Mouse (Mus musculus) adipocyte (in vitro differentiated cells): ENCODE measurements at regions not wholly inside any gene's neighbourhood (a gene's known extent, or its start where the extent isn't known, plus 50 kb on each side); places are given as distances from the start of the nearest gene placed in this dataset.
"Not testable (repeated sequence)": the region's sequence is repeated elsewhere in the genome, so short reads cannot be mapped to it uniquely, and the experiment has no call there.

Source experiments
- DNase-seq: peaks from one replicate; pipeline ENCODE4 v3.0.0-alpha.2; 2016; ENCODE audit warnings: low spot score

DNA sequence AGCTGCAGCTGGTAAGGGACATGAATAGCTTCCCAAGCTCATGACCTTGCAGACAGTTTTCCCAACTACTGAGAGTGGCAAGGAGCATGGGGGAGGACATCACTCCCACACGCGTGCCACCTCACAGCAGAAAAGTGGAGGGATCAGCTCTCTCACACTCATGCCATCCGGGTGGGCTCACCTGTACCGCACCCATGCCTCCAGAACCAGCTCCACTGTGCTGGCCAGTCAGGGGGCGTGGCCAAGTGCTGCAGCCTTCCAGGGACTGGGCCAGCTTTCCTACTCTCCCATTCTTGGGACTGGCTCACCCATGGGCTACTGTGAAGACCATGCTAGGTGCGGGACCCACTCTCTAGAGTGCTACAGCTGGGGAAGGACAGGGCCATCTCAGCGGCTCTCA, 88.4 kb upstream of the Klf13 start:
- DNase-seq = no peak

DNA sequence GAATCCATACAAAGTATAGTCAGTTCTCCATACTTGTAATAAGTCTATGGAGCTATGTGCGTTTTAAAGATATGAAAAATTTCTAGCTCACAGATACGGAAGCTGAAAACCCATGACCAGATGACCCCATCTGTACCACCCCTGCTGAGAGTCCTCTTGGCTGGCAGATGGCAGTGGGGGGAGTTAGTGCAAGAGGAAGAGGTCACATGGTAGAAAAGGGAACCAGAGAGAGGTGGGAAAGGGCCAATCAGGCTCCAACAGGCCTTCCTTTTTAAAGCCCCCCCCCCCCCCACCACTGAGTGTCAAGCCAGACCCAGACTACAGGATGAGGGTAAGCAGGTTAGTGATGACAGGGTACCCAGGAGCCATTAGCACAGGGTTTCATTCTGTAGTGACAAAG, 86.4 kb upstream of the Klf13 start:
- DNase-seq = no peak

DNA sequence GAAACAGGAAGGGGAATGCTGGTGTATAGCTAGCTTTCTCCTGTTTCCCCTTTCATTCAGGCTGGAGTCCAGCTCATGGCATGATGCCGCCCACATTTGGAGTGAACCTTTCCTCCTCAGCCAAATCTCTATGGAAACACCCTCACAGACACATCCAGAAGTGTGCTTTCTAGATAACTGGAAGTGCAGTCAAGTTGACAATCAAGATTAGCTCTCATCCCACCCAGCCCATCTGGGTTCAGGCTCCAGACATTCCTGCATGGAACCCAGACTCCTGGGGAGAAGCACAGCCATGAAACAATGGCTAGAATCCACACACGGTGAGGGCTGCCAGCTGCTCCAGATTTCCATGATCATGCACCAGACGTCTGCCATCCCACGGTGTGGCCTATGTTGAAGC, 85.5 kb upstream of the Klf13 start:
- DNase-seq = no peak

DNA sequence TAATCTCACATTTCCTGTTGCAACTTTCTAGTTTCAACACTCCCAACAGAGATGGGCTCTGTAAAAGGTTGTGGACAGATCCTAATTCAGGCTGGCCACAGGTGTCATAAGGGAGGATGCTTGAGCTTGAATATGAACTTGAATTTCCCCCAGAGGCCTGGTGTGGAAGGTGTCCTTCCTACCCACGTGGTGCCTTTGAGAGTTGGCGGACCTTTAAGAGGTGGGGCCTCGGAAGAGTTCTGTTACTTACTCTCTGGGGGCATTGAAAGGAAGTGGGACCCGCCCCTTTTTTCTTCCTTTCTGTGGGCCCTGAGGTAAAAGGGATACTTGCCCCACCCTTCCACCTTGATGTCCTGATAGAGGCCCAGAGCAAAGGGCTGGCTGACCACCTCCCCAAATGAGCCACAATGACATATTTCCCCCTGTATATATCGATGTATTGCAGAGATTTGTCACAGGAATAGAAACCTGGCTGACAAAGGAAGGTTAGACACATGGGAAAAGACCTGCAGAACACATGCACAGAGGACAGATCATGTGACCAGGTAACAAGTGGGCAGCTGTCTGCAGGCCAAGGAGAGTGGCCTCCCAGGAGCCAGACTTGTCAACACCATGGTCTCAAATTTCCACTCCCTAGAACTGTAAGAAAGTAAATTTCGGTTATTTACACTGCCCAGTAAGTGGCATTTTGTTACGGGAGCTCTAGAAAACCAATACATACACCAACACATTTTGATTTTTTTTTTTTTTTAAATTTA, 84.2 kb upstream of the Klf13 start:
- DNase-seq = no peak

DNA sequence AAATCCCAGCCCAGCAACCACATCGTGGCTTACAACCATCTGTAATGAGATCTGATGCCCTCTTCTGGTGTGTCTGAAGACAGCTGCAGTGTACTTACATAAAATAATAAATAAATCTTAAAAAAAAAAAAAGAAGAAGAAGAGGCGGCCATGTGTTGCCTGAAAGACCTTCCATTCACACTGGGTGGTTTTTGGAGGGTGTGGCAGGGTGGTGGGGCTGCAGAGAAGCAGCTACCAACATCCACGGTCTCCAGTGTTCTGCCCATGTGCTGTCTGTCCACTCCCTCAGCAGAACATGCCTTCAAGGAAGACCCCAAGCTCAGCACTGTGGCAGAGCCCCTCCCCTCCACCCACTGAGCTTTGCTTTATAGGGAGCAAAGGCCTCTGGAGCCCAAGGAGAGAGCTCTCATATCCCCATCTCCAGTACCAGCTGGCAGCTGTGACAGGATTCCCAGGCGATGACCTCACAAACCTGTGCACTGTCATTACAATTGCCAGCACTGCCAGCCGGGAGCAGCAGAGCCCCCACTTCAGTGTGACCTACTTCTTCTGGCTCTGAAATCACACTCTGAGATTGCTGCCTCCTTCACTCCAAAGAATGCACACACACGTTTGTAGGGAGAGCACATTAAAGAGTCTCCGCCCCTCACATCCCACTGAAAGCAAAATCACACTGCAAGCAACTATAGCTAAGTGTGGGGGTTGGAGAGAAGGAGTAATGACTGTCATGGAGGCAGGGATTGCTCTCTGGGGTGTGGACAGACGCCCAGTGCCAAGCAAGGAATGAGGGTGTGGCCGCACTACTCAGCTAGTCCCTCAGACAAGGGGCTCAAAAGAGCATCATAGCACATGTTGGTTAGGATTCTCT, 82.8 kb upstream of the Klf13 start:
- no peak for DNase-seq

DNA sequence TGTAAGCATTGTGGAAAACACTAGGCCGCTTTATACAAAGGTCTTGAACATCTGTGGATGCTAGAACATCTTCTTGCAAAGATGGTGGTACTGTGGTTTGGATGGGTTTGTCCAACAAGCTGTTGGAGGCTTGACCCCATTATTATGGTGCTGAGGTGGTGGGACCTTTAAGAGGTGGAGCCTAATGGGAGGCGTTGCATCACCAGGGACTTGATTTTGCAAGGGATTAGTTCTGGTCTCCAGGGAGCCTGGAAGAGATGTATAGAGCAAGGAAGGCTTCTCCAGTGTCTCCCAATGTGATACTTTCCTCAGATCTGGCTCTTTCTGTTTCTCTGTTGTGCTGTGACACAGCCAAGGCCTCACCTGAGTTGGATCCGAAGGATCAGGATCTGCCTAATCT, 79.4 kb upstream of the Klf13 start:
- DNase-seq = no peak

DNA sequence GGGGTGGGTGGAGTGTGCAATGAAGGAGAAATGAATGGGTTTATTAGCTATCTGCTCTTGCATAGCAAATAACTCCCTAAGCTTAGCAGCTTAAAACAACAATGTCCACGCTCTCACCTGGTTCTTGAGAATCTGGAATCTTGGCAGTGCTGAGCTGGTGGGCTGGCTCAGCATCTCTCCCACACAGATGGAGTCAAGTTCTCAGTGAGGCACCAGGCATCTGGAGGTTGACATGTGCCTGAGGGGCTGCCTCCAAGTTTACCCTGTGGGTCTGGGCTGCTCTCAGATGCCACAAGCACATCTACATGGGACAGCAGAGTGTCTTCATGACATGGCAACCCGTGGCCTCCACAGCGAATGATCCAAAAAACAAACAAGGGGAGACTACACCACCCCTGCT, 78.2 kb upstream of the Klf13 start:
- DNase-seq = no peak

DNA sequence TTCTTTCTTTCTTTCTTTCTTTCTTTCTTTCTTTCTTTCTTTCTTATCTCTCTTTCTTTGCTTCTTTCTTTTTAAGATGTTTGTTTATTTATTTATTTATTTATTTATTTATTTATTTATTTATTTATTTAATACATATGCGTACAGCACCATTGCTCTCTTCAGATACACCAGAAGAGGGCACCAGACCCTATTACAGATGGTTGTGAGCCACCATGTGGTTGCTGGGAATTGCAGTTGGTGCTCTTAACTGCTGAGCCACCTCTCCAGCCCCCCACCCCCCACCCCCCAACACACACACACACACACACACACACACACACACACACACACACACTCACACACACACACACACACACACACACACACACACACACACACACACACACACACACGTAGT, 76.4 kb upstream of the Klf13 start:
- not testable (repeated sequence) for DNase-seq

DNA sequence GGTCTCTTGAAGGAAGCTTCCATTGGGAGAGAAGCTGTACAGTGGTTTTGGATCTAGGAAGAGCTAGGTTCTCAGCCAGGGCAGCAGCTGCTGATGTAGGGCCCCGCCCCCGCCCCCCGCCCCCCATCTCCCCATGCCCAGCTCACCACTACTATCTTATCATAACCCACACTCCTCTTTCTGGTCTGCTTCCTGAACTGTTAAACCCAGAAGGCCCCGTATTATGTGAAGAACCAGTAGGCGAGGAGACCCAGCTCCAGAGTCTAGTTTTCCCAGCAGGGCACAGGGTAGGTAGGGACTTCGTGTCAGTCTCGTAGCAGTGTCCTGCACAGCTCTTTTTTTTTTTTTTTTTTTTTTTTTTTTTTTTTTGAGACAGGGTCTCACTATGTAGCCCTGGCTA, 75.5 kb upstream of the Klf13 start:
- no peak for DNase-seq

DNA sequence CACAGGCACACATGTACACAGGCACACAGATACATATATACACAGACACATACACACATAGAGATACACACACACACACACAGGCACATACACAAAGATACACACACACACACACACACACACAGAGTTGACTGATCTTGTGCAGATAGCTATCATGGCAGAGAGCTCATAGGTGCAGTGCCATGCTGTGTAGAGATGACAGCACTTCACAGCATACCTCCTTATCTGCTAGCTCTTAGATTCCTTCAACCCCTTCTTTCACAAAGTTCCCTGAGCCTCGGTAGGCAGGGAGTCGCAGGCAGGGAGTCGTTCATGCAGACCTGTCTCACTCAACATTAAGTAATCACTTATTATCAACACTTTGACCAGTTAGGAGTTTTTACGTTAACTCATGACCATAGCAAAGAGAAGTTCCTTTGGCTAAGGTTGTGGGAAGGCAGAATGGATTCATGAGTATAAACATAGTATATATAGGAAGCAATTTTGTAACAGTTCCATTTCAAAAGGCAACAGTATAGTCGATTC, 74.4 kb upstream of the Klf13 start:
- no peak for DNase-seq

DNA sequence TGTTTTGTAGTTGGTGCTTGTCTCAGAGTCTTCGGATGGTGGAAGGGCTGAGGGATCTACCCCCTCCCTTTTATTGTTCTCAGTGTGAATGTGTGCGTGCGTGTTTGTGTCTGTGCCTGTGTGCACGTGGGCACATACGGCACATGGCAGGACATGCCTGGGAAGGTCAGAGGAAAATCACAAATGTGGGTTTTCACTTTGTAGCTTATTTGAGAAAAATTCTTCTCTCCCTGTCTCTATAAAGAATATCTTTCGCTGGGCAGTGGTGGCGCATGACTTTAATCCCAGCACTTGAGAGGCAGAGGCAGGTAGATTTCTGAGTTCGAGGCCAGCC, 73.5 kb upstream of the Klf13 start:
- no peak for DNase-seq

DNA sequence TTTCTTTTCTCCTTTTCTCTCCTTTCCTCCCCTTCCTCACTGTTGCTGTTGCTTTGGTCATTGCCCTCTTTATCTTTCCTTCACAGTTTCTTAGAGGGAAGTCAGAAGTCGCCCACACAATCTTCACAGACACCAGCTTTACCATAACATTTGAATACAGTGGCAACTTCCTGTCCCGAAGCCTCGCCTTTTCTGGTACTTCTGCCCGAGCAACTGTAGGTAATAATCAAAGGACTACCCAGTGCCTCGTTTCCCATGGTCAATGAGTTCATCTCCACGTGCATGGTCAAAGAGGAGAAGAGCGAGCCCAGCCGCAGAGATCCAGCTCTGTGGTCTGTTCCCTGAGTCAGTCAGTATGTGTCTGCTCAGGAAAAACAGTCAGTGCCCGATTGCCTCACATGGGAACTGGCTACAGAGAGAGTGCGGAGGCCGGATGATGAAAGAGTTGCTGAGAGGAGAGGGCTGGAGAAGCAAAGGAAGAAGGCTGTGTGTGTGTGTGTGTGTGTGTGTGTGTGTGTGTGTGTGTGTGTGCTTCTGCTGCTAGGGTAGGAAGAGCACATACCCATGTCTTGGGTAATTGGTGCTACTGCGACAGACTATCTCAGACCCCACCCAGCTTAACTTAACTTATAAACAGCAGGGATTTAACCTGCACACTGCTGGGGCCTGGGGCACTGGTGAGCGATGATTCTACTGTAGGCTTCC, 73.0 kb upstream of the Klf13 start:
- DNase-seq = peak; percentile 50

DNA sequence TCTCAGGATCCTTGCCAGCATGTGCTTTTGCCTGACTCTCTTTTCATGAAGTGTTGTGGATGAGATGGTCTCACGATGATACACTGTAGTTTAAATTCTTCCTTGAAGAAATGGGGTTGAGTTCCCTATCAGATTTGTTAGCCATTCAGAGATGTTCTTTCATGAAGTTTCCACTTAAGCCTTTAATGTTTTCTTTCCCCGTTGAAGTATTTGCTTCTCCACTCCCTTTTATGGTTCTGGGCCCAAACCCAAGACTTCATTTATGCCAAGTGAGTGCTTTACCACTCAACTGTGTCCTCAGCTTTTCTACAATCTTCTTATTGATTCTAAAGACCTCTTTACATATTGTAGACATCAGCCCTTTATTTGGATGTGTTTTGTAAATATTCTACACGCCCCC, 71.9 kb upstream of the Klf13 start:
- DNase-seq = peak; percentile 18

DNA sequence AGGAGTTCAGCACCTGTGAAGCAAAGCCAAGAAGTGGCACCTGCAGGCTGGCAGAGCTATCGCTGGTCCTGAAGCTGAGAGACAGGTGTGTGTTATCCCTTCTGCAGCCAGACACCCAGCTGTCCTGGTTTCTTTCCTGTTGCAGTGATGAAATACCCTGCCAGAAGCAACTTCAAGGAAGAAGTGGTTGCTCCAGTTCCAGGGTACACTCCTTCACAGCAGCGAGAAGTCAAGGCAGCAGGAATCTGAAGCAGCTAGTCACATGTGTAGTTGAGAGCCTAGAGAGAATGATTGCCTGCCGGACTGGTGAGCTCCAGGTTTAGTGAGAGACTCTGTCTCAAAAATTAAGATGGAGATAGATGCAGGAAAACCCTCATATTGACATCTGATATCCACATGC, 69.1 kb upstream of the Klf13 start:
- DNase-seq = no peak

DNA sequence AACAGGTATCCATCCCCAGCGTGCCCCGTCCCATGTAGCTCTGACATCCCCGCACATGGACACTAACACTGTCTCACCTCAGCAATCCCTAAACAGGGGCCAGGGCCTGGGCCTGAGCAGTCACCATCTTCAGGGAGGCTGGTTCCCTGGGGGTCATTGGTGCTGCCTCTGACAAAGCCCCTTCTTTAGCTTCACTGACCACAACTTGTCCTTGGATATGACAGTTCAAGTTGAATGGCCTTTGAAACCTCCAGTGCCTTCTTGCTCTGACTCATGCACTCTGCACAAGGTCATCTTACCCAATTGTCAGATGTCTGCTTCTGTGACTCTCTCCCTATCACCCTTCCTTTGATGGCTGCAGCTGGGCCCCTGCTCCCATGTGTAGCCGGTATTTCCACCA, 68.2 kb upstream of the Klf13 start:
- no peak for DNase-seq

DNA sequence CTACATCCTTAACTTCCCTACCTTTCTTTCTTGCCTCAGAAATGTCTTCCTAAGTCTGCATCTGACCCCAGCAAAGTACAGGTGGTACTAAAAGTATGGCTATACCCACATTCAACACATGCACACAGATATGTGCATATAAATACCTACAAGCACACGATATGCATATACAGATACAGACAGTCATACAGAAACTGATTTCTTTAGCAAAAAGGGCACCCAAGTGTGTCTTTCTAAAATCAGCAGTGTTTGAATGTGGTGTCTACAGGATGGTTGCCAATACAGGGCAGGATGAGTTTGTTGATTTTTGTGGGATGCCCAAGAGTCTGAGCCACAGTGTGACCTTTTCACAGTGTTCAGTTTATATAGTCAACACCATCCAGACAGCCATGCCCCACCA, 67.0 kb upstream of the Klf13 start:
- no peak for DNase-seq

DNA sequence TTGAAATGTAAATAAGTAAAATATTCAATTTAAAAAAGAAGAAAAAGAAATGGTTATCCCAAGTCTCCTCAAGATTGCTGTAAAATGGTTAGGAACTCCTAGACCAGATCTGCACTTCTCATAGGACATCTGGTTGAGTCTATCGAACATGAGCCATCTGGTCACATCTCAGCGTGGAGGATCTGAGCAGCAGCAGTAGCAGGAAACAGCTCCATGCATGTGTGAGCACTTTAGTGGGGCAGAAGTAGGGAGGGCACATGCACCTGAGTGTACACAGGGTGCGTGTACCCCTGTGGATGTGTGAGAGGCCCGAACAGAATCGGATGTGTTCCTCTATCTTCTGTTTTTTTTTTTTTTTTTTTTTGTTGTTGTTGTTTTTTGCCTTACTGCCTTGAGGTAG, 65.2 kb upstream of the Klf13 start:
- DNase-seq = no peak

DNA sequence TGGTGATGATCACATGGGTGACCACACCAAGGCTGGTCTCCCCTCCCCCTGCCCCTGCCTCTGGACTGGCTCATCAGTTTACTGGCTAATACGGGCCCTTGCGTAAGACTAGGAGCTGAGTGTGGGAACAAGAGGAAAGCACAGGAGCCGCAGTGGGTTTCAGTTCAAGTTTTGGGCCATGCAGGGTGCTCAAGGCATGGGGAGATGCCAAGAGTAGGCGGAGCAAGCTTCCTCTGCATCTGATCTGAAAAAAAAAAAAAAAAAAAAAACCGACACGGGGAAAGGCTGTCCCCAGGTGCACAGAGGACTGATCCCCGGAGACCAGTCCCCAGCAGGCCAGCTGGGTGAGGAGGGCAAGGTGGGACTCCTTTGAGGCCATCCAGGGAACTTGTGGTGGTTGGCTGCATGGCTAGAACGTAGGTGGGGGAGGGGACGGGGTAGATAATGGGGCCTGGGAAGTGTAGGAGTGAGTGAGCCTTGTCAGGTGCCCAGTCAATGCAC, 62.9 kb upstream of the Klf13 start:
- DNase-seq = peak; percentile 10

DNA sequence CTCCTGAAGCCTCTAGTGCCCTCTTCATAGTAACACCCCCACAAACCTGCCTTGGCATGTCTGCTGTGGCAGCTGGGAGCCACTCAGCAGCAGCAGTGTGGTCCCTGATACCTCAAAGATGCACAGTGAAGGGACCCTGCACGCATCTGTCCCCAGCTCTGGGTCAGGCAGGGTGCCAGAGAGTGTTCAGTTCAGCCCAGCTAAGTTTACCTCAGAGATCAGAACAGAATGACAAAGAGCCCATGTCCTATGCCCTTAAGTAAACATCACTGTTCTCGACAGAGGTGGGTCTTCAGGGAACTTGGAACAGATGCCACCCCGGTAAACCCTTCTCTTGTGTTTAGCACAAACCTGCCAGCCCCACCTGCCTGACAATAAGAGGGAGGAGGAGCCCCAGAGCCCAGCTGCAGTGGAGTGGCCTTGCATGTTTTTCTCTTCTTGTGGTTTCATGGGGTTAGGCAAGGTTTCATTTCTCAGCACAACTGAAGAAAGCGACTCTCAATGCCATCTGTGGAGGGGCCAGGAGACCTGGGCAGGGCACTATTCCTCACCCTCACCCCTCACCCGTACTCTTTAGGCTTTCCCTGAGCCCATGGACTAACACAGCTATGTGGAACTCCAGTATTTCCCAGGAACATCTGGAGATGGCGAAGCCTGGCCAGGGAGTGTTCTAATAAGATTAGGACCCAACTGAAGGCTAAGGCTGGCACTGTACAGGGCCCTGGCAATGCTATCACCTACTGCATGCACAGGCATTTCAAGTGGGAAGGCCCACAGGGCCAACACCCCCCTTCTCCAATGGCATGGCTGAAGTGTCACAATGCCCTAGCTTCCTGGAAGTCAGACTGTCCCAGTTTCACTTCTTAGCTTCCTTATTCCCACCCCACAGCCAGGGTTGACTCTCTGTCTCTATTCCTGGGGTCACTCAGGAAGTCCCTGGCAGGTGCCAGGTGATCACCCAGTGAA, 60.6 kb upstream of the Klf13 start:
- no peak for DNase-seq

DNA sequence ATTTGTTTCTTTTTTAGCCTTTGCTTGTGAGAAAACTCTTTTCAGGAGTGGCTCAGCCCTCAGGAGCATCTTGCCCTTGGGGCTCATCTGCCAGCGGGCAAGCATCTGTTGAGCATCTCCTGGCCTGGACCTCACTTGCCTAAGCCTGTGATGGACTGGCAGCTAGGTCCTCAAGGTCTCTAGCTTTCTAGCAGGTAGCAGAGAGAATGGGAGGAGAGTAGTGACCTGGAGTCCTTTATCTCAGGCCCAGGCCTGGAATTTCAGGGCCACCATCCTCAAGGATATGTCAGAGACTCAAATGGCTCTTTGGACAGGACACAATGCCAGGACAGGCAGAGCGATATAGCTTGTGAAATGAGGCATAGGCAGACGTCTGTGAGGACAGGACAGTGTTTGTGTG, 59.3 kb upstream of the Klf13 start:
- DNase-seq = no peak

DNA sequence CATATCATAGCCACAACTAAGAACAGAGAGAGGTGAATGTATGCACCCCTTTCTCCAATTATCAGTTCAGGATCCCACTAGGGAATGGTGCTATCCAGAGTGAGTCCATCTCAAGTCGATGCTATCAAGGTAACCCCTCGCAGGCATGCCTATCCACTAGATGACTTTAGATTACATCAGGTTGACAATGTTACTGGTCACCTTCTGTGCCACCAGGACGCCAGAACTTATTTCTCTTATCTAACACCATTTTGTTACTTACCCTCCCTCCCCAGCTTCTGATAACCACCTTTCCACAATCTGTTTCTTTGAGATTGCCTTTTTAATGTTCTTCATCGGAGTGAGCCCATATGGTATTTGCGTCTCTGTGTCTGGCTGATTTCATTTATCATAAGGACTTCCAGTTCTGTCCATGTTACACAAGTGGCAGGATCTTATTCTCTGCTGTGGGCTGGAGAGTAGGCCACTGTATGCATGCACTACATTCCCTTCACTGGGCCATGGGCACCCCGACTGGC, 57.9 kb upstream of the Klf13 start:
- no peak for DNase-seq
